Mouse (Mus musculus) megakaryocyte, embryonic 14.5 days (primary cell): Measurements from ENCODE around the gene Armc10.

ENCODE experiments used
- FLI1 ChIP-seq: IDR thresholded peaks from 2 replicates; pipeline ENCODE4 v1.6.1; 2012; ENCODE audit warnings: low read length, inconsistent platforms, mixed read lengths
- GATA1 ChIP-seq: IDR thresholded peaks from 3 replicates; pipeline ENCODE4 v1.6.1; 2012; ENCODE audit warnings: mixed read lengths, low read length, inconsistent platforms, borderline replicate concordance

DNA sequence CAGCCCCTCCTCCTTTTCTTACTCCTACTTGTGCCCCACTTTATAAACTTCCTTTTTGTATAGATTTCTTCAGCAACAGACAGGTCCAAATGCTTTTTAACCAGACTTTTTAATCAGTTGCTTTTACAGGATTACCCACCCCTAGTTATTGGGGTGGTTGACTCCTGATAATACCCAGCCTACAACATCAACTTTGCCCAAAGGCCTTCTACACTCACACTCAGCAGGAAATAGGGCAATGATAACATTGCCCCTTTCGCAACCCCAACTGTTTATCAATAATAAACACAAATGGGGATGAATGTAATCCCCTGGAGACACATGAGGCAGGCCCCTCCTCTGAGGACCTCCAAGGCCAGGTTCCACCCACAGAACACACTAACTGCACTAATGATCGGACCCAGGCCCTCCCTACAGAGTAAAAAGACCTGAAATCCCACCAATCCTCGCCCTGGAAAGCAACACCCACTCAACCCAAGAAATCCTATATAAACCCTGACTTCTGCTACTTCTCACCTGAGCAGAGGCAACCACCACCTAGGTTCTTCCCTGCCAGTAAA, 29.1 kb upstream of the Armc10 start:
- no peak for TF ChIP-seq GATA1
- TF ChIP-seq FLI1 = no peak
